Mouse (Mus musculus) forebrain, embryonic 15.5 days (tissue): ENCODE data around the gene Lrrc8d. TPM values are rescaled to one million over a fixed set of nuclear protein-coding genes. Genes with fewer than 3 reads are reported as not detected.
A peak's percentile ranks its signal among the peaks of the same experiment; 100 is the strongest.

Experiments used
- ATAC-seq: fragments of 200-750 bp; cut with Nextera tagmentation; replicated peaks from 2 replicates; pipeline ENCODE4 v1.8.0; 2017; ENCODE audit warnings: mild to moderate bottlenecking, moderate TSS enrichment, moderate library complexity
- H3K27ac ChIP-seq: fragments of 300-500 bp; sonication (generic); replicated peaks from 2 replicates; pipeline ENCODE4 v1.5.1; 2015; ENCODE audit warnings: mild to moderate bottlenecking, inconsistent platforms
- H3K27me3 ChIP-seq: fragments of 300-500 bp; sonication (generic); 2 replicates; pipeline ENCODE4 v1.6.1; 2015; ENCODE audit warnings: inconsistent platforms
- H3K36me3 ChIP-seq: fragments of 300-500 bp; sonication (generic); 2 replicates; pipeline ENCODE4 v1.6.1; 2015; ENCODE audit warnings: mild to moderate bottlenecking, inconsistent platforms
- H3K4me1 ChIP-seq: fragments of 300-500 bp; sonication (generic); 2 replicates; pipeline ENCODE4 v1.6.1; 2015; ENCODE audit warnings: inconsistent platforms
- H3K4me2 ChIP-seq: fragments of 300-500 bp; sonication (generic); replicated peaks from 2 replicates; pipeline ENCODE4 v1.6.1; 2015; ENCODE audit warnings: mild to moderate bottlenecking, inconsistent platforms
- H3K4me3 ChIP-seq: fragments of 300-500 bp; sonication (generic); 2 replicates; pipeline ENCODE4 v1.5.1; 2015; ENCODE audit warnings: mild to moderate bottlenecking, inconsistent platforms
- H3K9ac ChIP-seq: fragments of 300-500 bp; sonication (generic); replicated peaks from 2 replicates; pipeline ENCODE4 v1.6.1; 2015; ENCODE audit warnings: mild to moderate bottlenecking, inconsistent platforms
- H3K9me3 ChIP-seq: fragments of 300-500 bp; sonication (generic); 2 replicates; pipeline ENCODE4 v1.6.1; 2016; ENCODE audit warnings: inconsistent platforms
- WGBS: fragments of 180-500 bp; shearing (Covaris S2); methylation state at CpG from one replicate; pipeline ENCODE4 v1.1.7; 2015; ENCODE audit warnings: mixed read lengths; 5-methylcytosine and 5-hydroxymethylcytosine counted together
- polyA plus RNA-seq: library from polyadenylated mRNA; unstranded; fragments of >200 nt; fragmentation: Nextera tagmentation; extraction: Ambion mirVana; gene quantifications from 2 replicates; pipeline ENCODE4 v1.2.1, GENCODE M21; 2015

The Lrrc8d gene
- polyA plus RNA-seq, 1 experiment from 2014 or later = 38.2 TPM

DNA sequence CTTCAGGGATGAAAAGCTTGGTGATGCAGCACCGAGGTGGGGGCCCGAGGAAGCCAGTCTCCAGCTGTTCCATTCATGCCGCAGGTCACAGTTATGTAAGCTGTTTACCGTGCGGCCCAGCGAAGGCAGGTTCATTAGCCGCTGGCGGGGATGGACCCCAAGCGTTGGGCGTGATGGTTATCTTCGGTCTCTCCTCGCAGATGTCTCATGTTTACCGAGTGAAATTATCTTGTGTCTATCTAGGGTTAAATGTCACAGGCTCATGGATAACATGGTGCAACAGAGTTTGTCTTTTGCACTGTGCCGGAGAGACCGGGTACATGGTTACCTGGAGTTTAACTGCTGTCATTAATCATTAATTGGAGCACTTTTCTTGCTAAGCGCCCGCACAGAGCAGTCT lies 58.2 kb downstream of the Lrrc8d start:
- WGBS = 90% methylated on average over 17 of the region's 17 CpGs
- Histone ChIP-seq H3K4me2 (no peak overlapping the region), H3K4me1 (peaks cover 28% of the 10 kb centered on the region), H3K27me3 (no peaks in the 10 kb centered on the region), H3K4me3 (no peak overlapping the region), H3K9ac (no peak overlapping the region), H3K9me3 (no peaks in the 10 kb centered on the region), H3K27ac (no peak overlapping the region), H3K36me3 (no peaks in the 10 kb centered on the region)
- ATAC-seq = no peak

GRCm38 (mm10) chr5:105758866-105759265 lies 59.1 kb downstream of the Lrrc8d start:
- WGBS = 81% methylated on average over 9 of the region's 9 CpGs
- Histone ChIP-seq H3K27ac (no peak overlapping the region), H3K4me2 (no peak overlapping the region)

DNA sequence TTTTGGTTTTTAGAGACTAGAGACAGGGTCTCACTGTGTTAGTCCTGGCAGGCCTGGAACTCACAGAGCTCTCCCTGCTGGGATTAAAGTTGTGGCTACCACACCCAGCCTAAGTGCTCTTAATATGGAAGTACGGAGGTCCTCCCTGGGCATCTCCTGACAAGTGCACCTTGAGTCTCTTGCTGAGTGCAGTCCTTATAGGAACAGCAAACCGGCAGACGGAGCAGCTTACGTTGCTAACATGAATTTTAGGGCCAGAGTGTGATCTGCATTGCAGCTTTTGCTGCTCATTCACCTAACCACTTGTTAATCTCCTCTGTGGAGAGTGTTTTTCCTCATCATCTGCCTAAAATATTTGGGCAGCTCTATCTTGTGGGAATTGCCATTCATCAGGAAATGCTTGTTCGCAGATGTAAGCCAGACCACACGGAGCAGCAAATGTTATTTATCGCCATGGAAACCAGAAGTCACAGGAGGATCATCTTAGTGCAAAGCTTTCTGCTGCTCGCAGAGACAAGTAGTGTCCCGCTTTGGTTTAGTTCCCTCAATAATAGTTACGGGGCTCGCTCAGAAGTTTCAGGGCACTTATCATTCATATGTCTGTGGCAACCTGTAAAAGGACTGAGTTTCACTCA lies 62.2 kb downstream of the Lrrc8d start:
- H3K9me3 ChIP-seq = no peaks in the 10 kb centered on the region
- no peak overlapping the region for H3K4me3 ChIP-seq
- no peak overlapping the region for H3K4me2 ChIP-seq
- no peak overlapping the region for H3K9ac ChIP-seq
- no peaks in the 10 kb centered on the region for H3K27me3 ChIP-seq
- WGBS = 34% methylated on average over 11 of the region's 11 CpGs
- no peaks in the 10 kb centered on the region for H3K36me3 ChIP-seq
- no peak for ATAC-seq
- H3K4me1 ChIP-seq = peaks cover 40% of the 10 kb centered on the region
- no peak overlapping the region for H3K27ac ChIP-seq

More at GRCm38 (mm10) chr5:105758866-105759265, 59.1 kb downstream of the Lrrc8d start:
- H3K4me1 ChIP-seq = peaks cover 22% of the 10 kb centered on the region
- H3K9ac ChIP-seq = no peak overlapping the region
- no peaks in the 10 kb centered on the region for H3K27me3 ChIP-seq
- no peak overlapping the region for H3K4me3 ChIP-seq
- H3K9me3 ChIP-seq = no peaks in the 10 kb centered on the region
- no peak for ATAC-seq
- H3K36me3 ChIP-seq = no peaks in the 10 kb centered on the region

DNA sequence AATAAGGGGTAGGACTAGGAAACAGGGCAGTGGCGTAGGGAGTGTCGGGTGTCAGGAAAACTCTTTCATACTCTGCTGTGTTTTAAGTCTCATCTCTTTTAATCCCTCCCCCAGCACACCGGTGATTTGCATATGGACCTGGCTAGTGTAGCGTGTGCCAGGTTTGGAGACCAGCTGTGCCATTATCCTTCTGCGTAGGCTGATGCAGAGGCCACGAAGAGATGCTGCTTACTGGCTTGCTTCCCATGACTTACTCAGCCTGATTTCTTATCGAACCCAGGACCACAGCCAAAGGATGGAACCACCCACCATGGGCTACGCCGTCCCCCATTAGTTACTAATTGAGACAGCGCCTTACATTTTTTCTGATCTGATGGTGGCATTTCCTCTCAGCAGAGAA lies 64.6 kb downstream of the Lrrc8d start:
- peaks cover 43% of the 10 kb centered on the region for H3K4me1 ChIP-seq
- no peaks in the 10 kb centered on the region for H3K36me3 ChIP-seq
- 58% methylated on average over 10 of the region's 10 CpGs for WGBS
- H3K27me3 ChIP-seq = no peaks in the 10 kb centered on the region
- H3K4me3 ChIP-seq = no peak overlapping the region
- no peak overlapping the region for H3K4me2 ChIP-seq
- peak overlapping the region; percentile 42; the same call in 1 of the 2 replicates for H3K27ac ChIP-seq
- no peak overlapping the region for H3K9ac ChIP-seq
- no peaks in the 10 kb centered on the region for H3K9me3 ChIP-seq
- ATAC-seq = no peak

DNA sequence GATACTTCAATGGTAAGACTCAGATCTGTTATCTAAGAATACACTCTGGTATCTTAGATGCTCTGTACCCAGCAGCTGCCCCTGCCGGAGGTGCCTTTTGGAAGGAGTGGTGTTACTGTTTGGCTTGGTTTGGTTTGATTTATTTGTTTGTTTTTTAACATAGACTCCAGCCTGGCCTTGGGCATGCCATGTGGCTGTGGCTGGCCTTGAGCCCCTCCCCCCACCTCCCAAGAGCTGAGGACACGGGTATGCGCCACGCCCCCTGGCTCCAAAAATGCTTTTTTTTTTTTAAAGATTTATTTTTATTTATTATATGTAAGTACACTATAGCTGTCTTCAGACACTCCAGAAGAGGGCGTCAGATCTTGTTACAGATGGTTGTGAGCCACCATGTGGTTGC lies 65.6 kb downstream of the Lrrc8d start:
- WGBS = 93% methylated on average over 5 of the region's 5 CpGs
- Histone ChIP-seq H3K27ac (no peak overlapping the region), H3K4me1 (peaks cover 43% of the 10 kb centered on the region), H3K9ac (no peak overlapping the region), H3K27me3 (no peaks in the 10 kb centered on the region), H3K4me3 (no peak overlapping the region), H3K4me2 (no peak overlapping the region), H3K36me3 (no peaks in the 10 kb centered on the region), H3K9me3 (no peaks in the 10 kb centered on the region)
- ATAC-seq = no peak

DNA sequence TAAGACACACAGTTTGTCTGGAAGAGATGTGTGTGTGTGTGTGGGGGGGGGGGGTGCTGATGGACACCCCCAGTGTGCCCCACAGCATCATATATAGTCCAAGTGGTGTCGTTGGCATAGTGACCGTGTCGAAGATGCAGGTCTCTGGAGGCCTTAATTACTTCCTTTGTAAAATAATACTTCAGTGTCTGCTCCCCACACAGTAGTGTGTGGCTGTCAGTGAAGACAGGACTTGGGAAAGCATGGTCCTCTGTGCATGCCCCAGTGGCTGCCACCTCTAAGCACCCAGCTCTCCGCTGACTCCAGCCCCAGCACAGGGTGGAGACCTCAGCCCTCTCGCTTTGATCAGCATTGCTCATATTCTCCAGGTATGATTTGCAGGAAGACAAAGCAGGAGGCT lies 76.6 kb downstream of the Lrrc8d start:
- H3K4me2 ChIP-seq = no peak overlapping the region
- H3K9ac ChIP-seq = no peak overlapping the region
- no peaks in the 10 kb centered on the region for H3K36me3 ChIP-seq
- H3K4me3 ChIP-seq = no peak overlapping the region
- H3K9me3 ChIP-seq = no peaks in the 10 kb centered on the region
- no peak for ATAC-seq
- H3K27me3 ChIP-seq = no peaks in the 10 kb centered on the region
- H3K4me1 ChIP-seq = peaks cover 3% of the 10 kb centered on the region; the same call in 1 of the 2 replicates
- 71% methylated on average over 5 of the region's 5 CpGs for WGBS
- H3K27ac ChIP-seq = no peak overlapping the region

DNA sequence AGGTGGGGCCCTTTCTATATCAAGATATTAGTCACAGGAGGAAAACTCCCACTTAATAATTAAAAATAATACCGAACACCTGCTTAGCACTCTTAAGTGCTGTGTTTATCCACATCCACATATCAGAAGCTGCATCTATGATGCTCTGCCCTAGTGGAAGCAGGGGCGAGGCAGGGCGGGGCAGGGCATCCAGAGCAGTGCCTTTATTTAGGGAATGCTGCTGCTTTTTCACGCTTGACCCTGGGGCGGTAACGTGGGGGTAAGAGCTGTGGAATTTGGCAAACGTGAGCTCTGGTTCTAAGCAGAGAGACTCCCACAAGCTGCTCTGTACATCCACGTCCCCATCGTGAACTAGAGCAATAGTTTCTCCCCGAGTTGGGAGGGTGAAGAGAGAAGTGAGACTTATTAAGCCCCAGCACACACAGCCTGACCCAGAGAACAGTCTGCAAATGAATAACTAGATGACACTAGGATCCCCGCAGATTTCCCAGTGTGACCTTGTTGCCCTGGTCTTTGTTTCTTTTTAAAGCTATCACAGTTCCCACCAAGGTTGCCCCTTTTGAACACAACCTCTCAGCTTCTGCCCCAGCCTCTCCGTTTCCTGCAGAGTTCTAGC lies 77.3 kb downstream of the Lrrc8d start:
- H3K36me3 ChIP-seq = no peaks in the 10 kb centered on the region
- H3K9ac ChIP-seq = no peak overlapping the region
- 51% methylated on average over 12 of the region's 12 CpGs for WGBS
- no peak overlapping the region for H3K27ac ChIP-seq
- H3K4me3 ChIP-seq = no peak overlapping the region
- no peaks in the 10 kb centered on the region for H3K27me3 ChIP-seq
- H3K4me2 ChIP-seq = no peak overlapping the region
- H3K9me3 ChIP-seq = no peaks in the 10 kb centered on the region
- no peak for ATAC-seq
- peaks cover 3% of the 10 kb centered on the region; the same call in 1 of the 2 replicates for H3K4me1 ChIP-seq

- no peaks in the 10 kb centered on the region for H3K36me3 ChIP-seq
- H3K27ac ChIP-seq = no peak overlapping the region
- ATAC-seq = no peak
- no peak overlapping the region for H3K4me2 ChIP-seq
- WGBS = 66% methylated on average over 8 of the region's 8 CpGs
- no peaks in the 10 kb centered on the region for H3K9me3 ChIP-seq
- H3K4me1 ChIP-seq = peaks cover 3% of the 10 kb centered on the region; the same call in 1 of the 2 replicates
- H3K27me3 ChIP-seq = no peaks in the 10 kb centered on the region
- H3K4me3 ChIP-seq = no peak overlapping the region
- no peak overlapping the region for H3K9ac ChIP-seq
These were observed 77.9 kb downstream of the Lrrc8d start for GRCm38 (mm10) chr5:105777645-105778044.

GRCm38 (mm10) chr5:105778189-105778588 lies 78.4 kb downstream of the Lrrc8d start:
- Histone ChIP-seq H3K27me3 (no peaks in the 10 kb centered on the region), H3K4me3 (no peak overlapping the region), H3K9me3 (no peaks in the 10 kb centered on the region), H3K36me3 (no peaks in the 10 kb centered on the region), H3K4me1 (peaks cover 3% of the 10 kb centered on the region; the same call in 1 of the 2 replicates), H3K9ac (no peak overlapping the region), H3K27ac (no peak overlapping the region), H3K4me2 (no peak overlapping the region)
- 89% methylated on average over 8 of the region's 8 CpGs for WGBS
- ATAC-seq = no peak

DNA sequence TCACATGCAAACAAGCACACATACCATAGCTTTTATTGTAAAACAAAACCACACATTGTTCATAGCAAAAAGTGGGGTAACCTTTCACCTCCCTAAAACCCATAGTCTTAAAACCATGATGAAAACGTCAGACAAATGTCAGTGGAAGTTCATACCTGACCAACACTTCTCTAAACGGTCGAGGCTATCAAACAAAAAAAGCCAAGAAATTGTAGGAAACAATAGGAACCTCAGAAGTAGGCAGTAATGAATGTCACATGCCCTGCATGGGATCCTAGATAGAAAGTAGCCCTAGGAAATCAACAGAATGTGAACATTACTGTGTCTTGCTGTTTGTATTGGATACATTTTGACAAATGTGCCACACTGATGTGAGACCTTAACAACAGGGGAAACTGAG lies 79.0 kb downstream of the Lrrc8d start:
- Histone ChIP-seq H3K4me1 (peaks cover 3% of the 10 kb centered on the region; the same call in 1 of the 2 replicates), H3K4me2 (no peak overlapping the region), H3K9me3 (no peaks in the 10 kb centered on the region), H3K9ac (no peak overlapping the region), H3K27ac (no peak overlapping the region), H3K4me3 (no peak overlapping the region), H3K27me3 (no peaks in the 10 kb centered on the region), H3K36me3 (no peaks in the 10 kb centered on the region)
- ATAC-seq = no peak
- 72% methylated on average over 3 of the region's 3 CpGs for WGBS

DNA sequence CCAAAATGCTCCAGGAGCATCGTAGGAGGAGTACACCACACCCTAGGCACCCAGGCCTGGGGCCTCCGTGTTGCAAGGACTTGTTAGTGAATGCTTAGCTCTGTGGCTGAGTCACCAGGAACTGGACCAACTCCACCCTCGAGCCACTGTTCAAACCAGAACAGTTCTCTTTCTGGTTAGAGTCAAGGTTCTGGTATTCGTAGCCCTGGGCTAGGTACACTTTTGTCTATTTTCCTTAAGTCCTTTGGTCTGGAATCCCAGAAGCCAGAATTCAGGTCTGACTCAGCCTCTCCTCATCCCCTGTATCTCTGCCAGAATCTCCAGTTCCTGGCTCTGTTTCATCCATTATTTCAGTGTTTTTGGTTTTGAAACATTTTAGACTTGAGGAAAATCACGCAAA lies 79.6 kb downstream of the Lrrc8d start:
- 92% methylated on average over 5 of the region's 5 CpGs for WGBS
- H3K4me3 ChIP-seq = no peak overlapping the region
- no peaks in the 10 kb centered on the region for H3K36me3 ChIP-seq
- no peak overlapping the region for H3K9ac ChIP-seq
- H3K27me3 ChIP-seq = no peaks in the 10 kb centered on the region
- H3K27ac ChIP-seq = no peak overlapping the region
- no peak for ATAC-seq
- H3K4me2 ChIP-seq = no peak overlapping the region
- no peaks in the 10 kb centered on the region for H3K9me3 ChIP-seq
- peaks cover 3% of the 10 kb centered on the region; the same call in 1 of the 2 replicates for H3K4me1 ChIP-seq

DNA sequence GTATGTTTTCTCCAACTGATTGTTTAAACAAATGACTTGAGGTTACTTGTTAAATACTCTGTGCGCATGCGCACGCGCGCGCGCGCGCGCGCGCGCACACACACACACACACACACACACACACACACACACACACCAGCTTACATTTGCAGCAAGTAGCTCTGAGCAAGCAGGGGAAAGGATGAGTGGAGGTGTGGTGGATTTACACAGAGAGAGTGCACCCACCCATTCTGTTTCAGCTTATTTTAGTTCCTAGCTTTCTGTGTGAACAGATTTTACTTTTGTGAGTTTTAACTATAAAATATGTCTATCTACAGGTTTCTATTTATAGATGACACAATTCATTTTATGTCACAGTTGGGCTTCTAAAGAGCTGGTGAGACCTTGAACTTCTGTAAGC lies 84.1 kb downstream of the Lrrc8d start:
- ATAC-seq = no peak
- Histone ChIP-seq H3K4me2 (no peak overlapping the region), H3K27ac (no peak overlapping the region), H3K9me3 (no peaks in the 10 kb centered on the region), H3K4me3 (no peak overlapping the region), H3K36me3 (no peaks in the 10 kb centered on the region), H3K27me3 (no peaks in the 10 kb centered on the region), H3K4me1 (peaks cover 27% of the 10 kb centered on the region), H3K9ac (no peak overlapping the region)
- WGBS = 95% methylated on average over 13 of the region's 13 CpGs

GRCm38 (mm10) chr5:105784724-105785123 lies 85.0 kb downstream of the Lrrc8d start:
- no peak overlapping the region for H3K4me3 ChIP-seq
- no peaks in the 10 kb centered on the region for H3K36me3 ChIP-seq
- no peak overlapping the region for H3K4me2 ChIP-seq
- WGBS = 93% methylated on average over 10 of the region's 10 CpGs
- H3K27ac ChIP-seq = no peak overlapping the region
- no peaks in the 10 kb centered on the region for H3K9me3 ChIP-seq
- no peak for ATAC-seq
- no peaks in the 10 kb centered on the region for H3K27me3 ChIP-seq
- peaks cover 27% of the 10 kb centered on the region for H3K4me1 ChIP-seq
- H3K9ac ChIP-seq = no peak overlapping the region
